Mouse (Mus musculus) adrenal gland, adult 18-20 months (tissue): ENCODE results near the gene Astn2. TPM values are rescaled to one million over a fixed set of nuclear protein-coding genes. Genes with fewer than 3 reads are reported as not detected.

Source experiments
- DNase-seq, 2 experiments: peaks; one replicate each; pipeline ENCODE4 v3.0.0; 2021 to 2022; ENCODE audit warnings: low spot score in 2 of 2
- total RNA-seq, 2 experiments: library from RNA; stranded (reverse); gene quantifications; 1 replicate in 1 of 2; 2 replicates in 1 of 2; pipeline ENCODE4 v1.2.3; 2021

Gene Astn2
- total RNA-seq, 2 experiments from 2014 or later, result 1.3 to 1.8 TPM

- DNase-seq, result no peak
Measured at GRCm38 (mm10) chr4:65767431-65767830, 637.0 kb downstream of the Astn2 start.

GRCm38 (mm10) chr4:65765312-65765711, 639.1 kb downstream of the Astn2 start:
- DNase-seq, result no peak

GRCm38 (mm10) chr4:65764275-65764674, 640.1 kb downstream of the Astn2 start:
- DNase-seq, result no peak

- DNase-seq, result no peak
Measured at GRCm38 (mm10) chr4:65763823-65764222, 640.6 kb downstream of the Astn2 start.

GRCm38 (mm10) chr4:65762116-65762515, 642.3 kb downstream of the Astn2 start:
- DNase-seq, result no peak

GRCm38 (mm10) chr4:65761658-65762057, 642.8 kb downstream of the Astn2 start:
- DNase-seq, result no peak

- no peak for DNase-seq
Measured at GRCm38 (mm10) chr4:65758875-65759201, 645.6 kb downstream of the Astn2 start.

- DNase-seq, result no peak
Measured at GRCm38 (mm10) chr4:65758174-65758874, 646.1 kb downstream of the Astn2 start.

GRCm38 (mm10) chr4:65752941-65753340, 651.5 kb downstream of the Astn2 start:
- no peak for DNase-seq

- DNase-seq, result no peak
Measured at GRCm38 (mm10) chr4:65744788-65745187, 659.6 kb downstream of the Astn2 start.

- DNase-seq, result no peak
Measured at GRCm38 (mm10) chr4:65744088-65744610, 660.3 kb downstream of the Astn2 start.

- no peak for DNase-seq
Measured at GRCm38 (mm10) chr4:65743160-65743691, 661.2 kb downstream of the Astn2 start.

- no peak for DNase-seq
Measured at GRCm38 (mm10) chr4:65724414-65724813, 680.0 kb downstream of the Astn2 start.

- no peak for DNase-seq
Measured at GRCm38 (mm10) chr4:65719610-65720009, 684.8 kb downstream of the Astn2 start.

- DNase-seq, result no peak
Measured at GRCm38 (mm10) chr4:65717899-65718298, 686.5 kb downstream of the Astn2 start.

- no peak for DNase-seq
Measured at GRCm38 (mm10) chr4:65716086-65716485, 688.3 kb downstream of the Astn2 start.

- no peak for DNase-seq
Measured at GRCm38 (mm10) chr4:65711678-65712077, 692.7 kb downstream of the Astn2 start.

- no peak for DNase-seq
Measured at GRCm38 (mm10) chr4:65710623-65711022, 693.8 kb downstream of the Astn2 start.

GRCm38 (mm10) chr4:65701848-65702247, 702.6 kb downstream of the Astn2 start:
- DNase-seq, result no peak

GRCm38 (mm10) chr4:65699743-65700361, 704.6 kb downstream of the Astn2 start:
- no peak for DNase-seq

GRCm38 (mm10) chr4:65695241-65695640, 709.2 kb downstream of the Astn2 start:
- DNase-seq, result no peak

GRCm38 (mm10) chr4:65694011-65694410, 710.4 kb downstream of the Astn2 start:
- DNase-seq, result no peak
